Mouse (Mus musculus): Measurements from ENCODE around the gene Arhgap1.

Arhgap1 gene

DNA sequence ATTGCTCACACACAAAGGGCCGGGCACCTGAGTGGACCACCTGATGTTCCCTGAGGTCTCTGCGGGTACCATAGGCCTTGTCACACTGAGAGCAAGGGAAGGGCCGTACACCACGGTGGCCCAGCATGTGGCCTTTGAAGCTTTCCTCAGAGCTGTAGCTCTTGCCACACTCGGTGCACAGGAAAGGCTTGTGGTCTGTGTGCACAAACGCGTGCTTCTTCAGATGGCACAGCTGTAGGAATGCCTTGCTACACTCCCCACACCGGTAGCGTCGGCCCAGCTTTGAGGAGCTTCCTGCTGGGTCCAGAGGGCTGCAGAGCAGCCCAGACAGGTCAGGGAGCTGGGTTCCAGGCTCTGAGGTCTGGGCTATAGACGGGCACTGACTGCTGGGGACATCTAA, 3.8 kb upstream of the Arhgap1 start:
- in situ Hi-C loops (cut with MboI; ENCODE audit: unreplicated experiment in 2 of 2): no loop called here

- in situ Hi-C loops (cut with MboI; ENCODE audit: unreplicated experiment in 2 of 2): no loop called here
Observed at GRCm38 (mm10) chr2:91646733-91647132, 2.9 kb upstream of the Arhgap1 start.

- in situ Hi-C loops (cut with MboI; ENCODE audit: unreplicated experiment in 2 of 2): no loop called here
Observed at GRCm38 (mm10) chr2:91649152-91649551, 508 bp upstream of the Arhgap1 start.

- in situ Hi-C loops (cut with MboI; ENCODE audit: unreplicated experiment in 2 of 2): no loop called here
Observed at GRCm38 (mm10) chr2:91650360-91650995, 818 bp downstream of the Arhgap1 start.

DNA sequence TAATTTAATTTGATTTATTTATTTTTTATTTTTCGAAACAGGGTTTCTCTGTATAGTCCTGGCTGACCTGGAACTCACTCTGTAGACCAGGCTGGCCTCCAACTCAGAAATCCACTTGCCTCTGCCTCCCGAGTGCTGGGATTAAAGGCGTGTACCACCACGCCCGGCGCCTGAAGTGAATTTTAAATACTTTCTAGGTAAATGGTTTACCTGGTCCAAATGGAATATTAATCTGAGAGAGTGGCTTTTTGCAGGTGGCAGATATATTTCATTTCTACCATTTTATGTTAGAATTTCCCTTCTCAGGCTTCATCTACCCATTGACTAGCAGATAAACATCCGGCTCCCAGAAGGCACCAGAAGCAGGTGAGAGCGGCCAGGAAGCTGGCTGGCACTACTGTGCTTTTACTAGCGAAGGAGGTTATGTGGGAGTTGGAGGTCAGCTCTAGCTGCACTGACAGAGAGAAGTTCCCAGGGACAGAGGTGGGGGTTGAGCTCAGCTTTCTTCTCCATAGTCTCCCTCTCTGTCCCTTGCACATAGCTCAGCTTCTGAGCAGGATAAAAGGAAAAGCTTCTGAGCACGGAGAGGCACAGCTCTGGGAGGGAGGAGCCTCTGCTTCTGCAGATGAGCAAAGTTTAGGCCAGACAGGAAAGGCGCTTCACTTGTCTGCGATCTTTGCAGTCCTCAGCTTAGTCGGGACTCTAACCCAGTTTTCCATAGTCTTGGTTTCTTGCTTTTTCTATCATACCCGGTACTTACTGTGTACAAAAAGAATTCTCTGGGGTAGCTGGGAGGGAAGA, 2.0 kb downstream of the Arhgap1 start:
- in situ Hi-C loops (cut with MboI; ENCODE audit: unreplicated experiment in 2 of 2): no loop called here

DNA sequence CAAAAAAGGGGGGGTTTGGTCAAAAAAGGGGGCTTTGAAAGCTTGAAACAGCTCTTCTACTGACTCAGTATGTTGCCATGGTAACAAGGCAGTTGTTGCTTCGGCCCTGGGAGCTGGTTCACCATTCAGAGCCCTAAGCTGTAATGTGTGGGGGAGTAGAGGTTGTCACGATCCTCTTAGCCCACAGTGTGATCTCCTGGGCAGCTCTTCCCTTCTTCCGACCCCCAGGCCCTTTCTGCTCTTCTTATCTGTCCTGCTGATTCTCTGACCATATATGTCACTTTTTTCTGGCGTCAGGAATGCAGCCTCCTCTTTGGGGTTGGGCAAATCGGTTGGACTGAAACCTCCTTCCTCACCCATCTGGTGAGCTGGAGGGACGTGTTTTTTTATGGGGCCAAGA, 3.2 kb downstream of the Arhgap1 start:
- in situ Hi-C loops (cut with MboI; ENCODE audit: unreplicated experiment in 2 of 2): no loop called here

DNA sequence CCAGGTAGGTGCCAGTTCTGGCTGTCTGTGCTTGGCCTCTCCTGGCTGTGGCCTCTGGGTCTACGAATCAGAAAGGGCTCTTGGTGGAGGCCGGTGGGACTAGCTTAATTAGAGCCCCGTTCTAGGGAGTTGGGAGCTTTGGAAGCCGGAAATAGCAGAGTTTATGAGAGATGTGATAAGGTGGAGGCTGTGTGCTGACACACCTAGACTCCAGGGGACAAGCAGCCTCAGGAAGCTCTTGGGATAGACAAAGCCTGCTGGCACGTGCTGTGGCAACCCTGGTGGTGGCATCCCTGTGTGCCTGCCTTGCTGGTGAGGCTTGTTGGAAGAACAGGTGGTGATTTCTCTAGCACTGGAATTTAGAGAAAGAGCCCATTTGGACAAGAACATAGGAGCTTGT, 5.7 kb downstream of the Arhgap1 start:
- in situ Hi-C loops (cut with MboI; ENCODE audit: unreplicated experiment in 2 of 2): no loop called here

GRCm38 (mm10) chr2:91655827-91656226, 6.2 kb downstream of the Arhgap1 start:
- in situ Hi-C loops (cut with MboI; ENCODE audit: unreplicated experiment in 2 of 2): no loop called here

DNA sequence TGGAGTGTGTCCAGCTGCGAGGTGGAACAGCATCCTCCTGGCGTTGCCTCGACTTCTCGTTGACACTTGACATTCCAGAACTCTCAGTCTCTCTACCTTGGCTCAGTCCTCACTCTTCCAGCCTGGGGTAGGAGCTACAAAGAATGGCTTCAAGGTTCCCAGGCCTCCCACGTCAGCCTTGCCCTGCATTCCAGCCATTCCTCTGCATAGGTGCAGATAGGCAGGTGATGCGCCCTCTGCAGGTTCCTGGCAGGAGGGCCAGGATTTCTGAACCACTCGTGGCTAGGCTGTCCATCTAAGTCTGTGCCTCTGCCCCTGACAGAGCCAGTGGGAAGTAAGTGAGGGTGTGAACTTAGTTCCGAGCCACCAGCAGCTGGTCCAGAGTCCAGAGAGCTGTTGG, 7.1 kb downstream of the Arhgap1 start:
- in situ Hi-C loops (cut with MboI; ENCODE audit: unreplicated experiment in 2 of 2): no loop called here

DNA sequence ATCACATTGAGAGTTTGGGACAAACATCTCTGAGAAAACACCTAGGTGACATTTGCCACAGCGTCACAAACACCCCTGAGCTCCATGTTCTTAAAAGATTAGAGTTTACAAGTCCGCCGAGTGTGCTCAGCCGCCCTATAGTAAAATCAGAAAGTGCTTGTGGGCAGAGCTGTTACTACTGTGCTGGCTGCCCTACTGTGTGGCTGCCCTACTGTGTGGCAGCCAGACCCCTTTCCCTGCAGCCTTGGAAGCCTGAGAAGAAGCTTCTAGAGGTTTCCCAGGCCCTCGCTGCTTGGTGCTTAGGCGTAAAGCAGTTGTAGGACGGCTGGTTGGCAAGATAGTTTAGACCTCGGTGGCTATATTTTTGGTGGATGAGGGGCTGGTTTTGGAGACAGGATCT, 10.0 kb downstream of the Arhgap1 start:
- in situ Hi-C loops (cut with MboI; ENCODE audit: unreplicated experiment in 2 of 2): no loop called here

- in situ Hi-C loops (cut with MboI; ENCODE audit: unreplicated experiment in 2 of 2): no loop called here
Observed at GRCm38 (mm10) chr2:91660981-91661380, 11.3 kb downstream of the Arhgap1 start.

DNA sequence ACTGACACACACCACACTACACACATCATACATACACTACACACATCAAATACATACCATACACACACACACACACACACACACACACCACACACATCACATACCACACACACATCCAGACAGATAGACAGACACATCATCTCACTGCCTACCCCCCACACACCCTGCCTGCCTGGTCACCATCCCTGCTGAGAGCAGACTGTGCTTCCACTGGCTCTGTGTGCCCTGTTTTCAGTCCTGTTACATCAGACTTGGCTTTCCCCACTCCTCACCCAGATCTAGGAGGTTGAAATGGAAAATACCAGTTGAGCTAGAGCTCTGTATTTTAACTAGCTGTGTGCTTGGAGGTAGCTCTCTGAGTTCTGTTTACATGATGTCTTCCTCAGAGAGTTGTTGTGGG, 15.1 kb downstream of the Arhgap1 start:
- in situ Hi-C loops (cut with MboI; ENCODE audit: unreplicated experiment in 2 of 2): no loop called here

DNA sequence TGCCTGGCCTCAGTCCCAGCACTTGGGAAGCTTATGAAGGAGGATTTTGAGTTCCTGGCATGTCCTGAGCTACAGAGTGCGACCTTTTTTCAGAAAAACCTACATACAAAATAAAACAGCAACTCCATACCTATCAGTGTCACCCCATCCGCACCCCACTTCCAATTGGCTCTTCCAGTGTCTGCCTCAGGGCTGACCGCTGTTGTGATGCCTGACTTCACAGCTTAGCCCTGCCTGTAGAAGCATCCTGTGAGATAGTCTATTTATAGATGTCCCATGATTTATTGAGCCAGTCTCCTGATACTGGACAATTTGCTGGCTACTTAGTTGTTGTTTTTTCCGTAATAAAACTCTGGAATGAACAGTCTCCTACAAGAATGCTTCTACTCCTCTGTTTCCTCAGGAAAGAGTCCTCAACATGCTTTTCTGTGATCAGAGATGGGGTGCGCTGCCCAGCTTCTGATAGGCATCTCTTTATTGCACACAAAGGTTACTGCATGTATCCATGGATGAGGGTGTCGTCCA, 16.8 kb downstream of the Arhgap1 start:
- in situ Hi-C loops (cut with MboI; ENCODE audit: unreplicated experiment in 2 of 2): no loop called here

- in situ Hi-C loops (cut with MboI; ENCODE audit: unreplicated experiment in 2 of 2): no loop called here
Observed at GRCm38 (mm10) chr2:91667747-91668146, 18.1 kb downstream of the Arhgap1 start.

DNA sequence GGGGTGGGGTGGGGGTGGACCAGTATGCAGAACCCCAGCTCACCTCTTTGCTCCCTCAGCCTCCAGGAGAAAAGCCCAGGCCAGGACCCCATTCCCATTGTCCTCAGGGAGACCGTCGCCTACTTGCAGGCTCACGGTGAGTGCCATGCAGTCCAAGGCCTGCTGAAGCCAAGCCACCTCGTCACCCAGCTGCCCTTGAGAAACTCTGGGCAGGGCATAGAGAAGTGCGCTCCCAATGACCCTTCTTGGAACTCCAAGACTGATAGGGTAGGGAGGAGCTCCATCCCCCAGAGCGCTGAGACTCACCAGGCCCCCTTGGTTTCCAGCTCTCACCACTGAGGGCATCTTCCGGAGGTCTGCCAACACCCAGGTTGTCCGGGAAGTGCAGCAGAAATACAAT, 19.7 kb downstream of the Arhgap1 start:
- in situ Hi-C loops (cut with MboI; ENCODE audit: unreplicated experiment in 2 of 2): no loop called here

DNA sequence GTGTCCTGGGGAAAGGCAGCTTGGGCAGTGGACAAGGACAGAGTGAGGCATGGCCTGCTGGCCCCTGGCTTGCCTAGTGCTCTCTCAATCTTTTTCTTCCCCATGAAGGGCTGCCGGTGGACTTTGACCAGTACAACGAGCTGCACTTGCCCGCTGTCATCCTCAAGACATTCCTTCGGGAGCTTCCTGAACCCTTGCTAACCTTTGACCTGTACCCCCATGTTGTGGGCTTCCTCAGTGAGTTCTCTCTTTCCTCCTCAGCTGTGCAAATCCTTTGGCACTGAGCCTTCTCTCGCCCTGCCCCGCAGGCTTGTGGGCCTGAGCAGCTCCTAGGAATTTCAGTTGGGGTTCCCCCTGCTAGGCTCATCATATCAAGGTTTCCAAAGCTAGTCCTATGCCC, 20.4 kb downstream of the Arhgap1 start:
- in situ Hi-C loops (cut with MboI; ENCODE audit: unreplicated experiment in 2 of 2): no loop called here

GRCm38 (mm10) chr2:91673587-91673986, 23.9 kb downstream of the Arhgap1 start:
- in situ Hi-C loops (cut with MboI; ENCODE audit: unreplicated experiment in 2 of 2): no loop called here

GRCm38 (mm10) chr2:91674895-91675294, 25.2 kb downstream of the Arhgap1 start:
- in situ Hi-C loops (cut with MboI; ENCODE audit: unreplicated experiment in 2 of 2): no loop called here

DNA sequence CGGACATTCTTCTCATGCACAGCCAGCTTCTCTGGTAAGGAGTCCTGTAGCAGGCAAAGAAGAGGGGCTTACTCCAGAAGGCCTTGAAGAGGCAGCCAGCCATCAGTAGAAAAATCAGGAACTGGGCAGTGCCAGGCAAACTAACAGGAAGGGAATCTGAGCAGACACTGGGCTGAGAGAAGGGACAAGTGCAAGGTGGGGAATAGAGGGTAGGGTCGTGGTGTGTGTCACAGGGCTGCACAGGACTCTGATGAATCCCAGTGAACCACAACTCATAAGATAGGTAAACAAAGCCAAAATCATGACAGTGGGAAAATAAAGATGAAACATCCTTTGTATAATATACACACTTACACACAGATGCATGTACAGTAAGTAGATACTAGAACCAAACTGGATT, 26.8 kb downstream of the Arhgap1 start:
- in situ Hi-C loops (cut with MboI; ENCODE audit: unreplicated experiment in 2 of 2): no loop called here

- in situ Hi-C loops (cut with MboI; ENCODE audit: unreplicated experiment in 2 of 2): no loop called here
Observed at GRCm38 (mm10) chr2:91676961-91677360, 27.3 kb downstream of the Arhgap1 start.

DNA sequence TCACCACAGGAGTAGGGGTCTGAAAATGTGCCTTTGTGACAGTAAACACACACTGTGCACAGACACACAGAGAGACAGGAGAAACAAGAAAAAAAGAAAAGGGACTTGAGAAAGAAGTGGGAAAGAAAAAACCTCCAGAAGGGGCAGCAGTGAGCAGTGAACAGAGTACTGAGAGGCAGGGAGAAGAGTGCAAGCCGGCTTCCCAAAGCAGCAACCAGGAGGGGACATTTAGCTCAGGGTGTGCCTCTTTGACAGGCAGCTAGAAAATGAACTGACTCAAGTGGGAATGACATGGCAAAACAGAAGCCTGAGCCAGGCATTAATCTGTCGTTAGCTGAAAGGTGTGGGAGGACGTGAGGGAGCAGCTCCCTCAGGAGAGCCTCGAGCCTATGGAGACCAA, 33.2 kb downstream of the Arhgap1 start:
- in situ Hi-C loops (cut with MboI; ENCODE audit: unreplicated experiment in 2 of 2): no loop called here

DNA sequence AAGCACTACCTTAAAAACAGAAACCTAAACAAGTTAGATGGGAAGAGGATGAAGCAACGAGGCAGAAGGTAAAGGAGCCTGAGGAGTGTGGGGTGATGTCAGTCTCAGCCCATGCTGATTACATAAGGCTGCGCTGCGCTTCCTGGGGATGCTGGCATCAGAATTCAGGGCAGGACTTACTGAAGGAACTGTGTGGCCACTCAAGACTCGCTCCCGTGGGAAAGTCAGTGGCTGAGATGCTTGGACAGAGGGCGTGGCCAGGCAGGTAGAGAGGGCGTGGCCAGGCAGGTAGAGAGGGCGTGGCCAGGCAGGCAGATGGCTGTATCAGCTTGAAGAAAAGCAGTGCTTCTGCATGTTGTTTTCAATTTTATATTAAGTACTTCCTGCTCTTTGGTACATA, 34.3 kb downstream of the Arhgap1 start:
- in situ Hi-C loops (cut with MboI; ENCODE audit: unreplicated experiment in 2 of 2): no loop called here
